Mouse (Mus musculus) gastrocnemius, postnatal 36 days (tissue): Measurements from ENCODE around the gene Apc2. TPM values are rescaled to one million over a fixed set of nuclear protein-coding genes. Genes with fewer than 3 reads are reported as not detected.
A peak's percentile ranks its signal among the peaks of the same experiment; 100 is the strongest.

ENCODE experiments used
- DNase-seq, 2 experiments: peaks; one replicate each; pipeline ENCODE4 v3.0.0; 2022
- intact Hi-C: fragments of 180-260 bp; cut with DNase I; formaldehyde crosslinking; loops from one replicate; pipeline ENCODE4 v1.15.1; 2025
- total RNA-seq, 2 experiments: library from RNA; stranded (reverse); gene quantifications; 2 replicates each; pipeline ENCODE4 v1.2.3; 2021

The Apc2 gene
- total RNA-seq, 2 experiments from 2014 or later, result 0.54 to 0.57 TPM

- intact Hi-C loops, result no loop called here
- no peak for DNase-seq
Measured at GRCm38 (mm10) chr10:80314494-80315001, 18.8 kb downstream of the Apc2 start.

- intact Hi-C loops, result no loop called here
- no peak for DNase-seq
Measured at GRCm38 (mm10) chr10:80315315-80315714, 19.5 kb downstream of the Apc2 start.

DNA sequence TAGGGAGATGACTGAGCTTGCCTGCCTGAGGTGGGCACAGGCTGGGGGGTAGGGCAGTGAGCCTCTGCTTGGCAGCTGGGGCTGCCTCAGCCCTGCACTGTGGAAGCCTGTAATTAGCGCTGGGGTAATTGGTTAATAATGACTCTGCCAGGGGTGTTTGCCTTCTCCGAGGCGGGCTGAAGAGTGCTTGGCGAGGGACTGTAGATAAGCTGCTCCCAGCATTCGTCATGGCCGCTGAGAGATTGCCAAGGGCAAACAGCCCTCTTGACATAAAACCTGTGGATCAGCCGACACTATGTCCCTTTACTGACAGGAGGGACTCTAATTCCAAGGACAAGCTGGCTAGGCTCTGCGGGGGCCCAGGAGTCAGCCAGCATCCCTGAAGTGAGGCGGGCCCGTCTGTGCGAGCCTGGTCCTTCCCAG lies 20.6 kb downstream of the Apc2 start:
- DNase-seq, result no peak
- intact Hi-C loops, result no loop called here

- intact Hi-C loops, result no loop called here
- no peak for DNase-seq
Measured at GRCm38 (mm10) chr10:80317011-80317410, 21.2 kb downstream of the Apc2 start.

DNA sequence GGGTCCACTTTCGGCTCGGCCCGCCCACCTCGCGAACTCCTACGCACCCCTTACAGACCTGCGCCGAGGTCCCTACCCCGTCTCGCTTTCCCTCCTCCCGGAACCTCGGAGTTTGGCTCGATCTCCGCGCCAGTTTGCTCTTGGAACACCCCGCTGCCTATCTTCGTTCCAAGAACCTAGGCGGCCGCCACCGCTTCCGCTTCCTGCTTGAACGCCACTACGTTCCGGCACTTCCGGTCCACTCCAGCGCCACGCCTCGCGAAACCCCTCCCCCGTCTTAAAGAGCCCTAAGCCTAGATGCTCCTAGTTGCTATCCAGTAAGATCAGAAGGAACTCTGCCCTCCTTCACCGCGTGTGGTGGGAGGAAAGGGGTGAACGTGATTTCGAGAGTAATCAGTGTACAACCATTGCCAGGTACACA lies 24.6 kb downstream of the Apc2 start, which contains the start of gene 2310011J03Rik:
2310011J03Rik (minus strand) TSS at position 198 of the 421 bp plus-strand sequence.
- peak; percentile 86 to 93 for DNase-seq
- intact Hi-C loops, result no loop called here

GRCm38 (mm10) chr10:80321014-80321669 lies 25.4 kb downstream of the Apc2 start:
- no peak for DNase-seq
- intact Hi-C loops, result no loop called here

- intact Hi-C loops, result no loop called here
Measured at GRCm38 (mm10) chr10:80321670-80322581, 26.1 kb downstream of the Apc2 start.

DNA sequence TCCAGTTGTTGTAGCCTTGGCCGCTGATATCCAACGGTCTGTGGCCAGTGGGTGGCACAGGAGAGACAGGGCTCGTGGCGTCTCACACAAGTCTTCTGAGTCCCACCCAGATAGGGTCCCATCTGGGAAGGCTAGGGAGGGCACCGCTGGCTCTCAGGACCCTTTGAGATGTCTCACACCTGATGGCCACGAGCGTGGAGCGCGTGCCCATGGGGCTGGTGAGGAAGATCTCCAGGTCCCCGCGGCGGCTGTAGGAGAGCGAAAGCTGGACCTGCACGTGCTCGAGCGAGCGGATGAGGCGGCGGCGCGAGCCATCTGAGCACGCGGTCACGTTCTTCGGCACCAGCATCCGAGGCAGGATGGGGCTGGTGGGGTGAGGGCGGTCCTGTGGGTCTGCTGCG lies 27.0 kb downstream of the Apc2 start:
- intact Hi-C loops, result no loop called here
- DNase-seq, result no peak

More at GRCm38 (mm10) chr10:80321670-80322581, 26.1 kb downstream of the Apc2 start:
- DNase-seq, result no peak

- intact Hi-C loops, result no loop called here
- DNase-seq, result peak; percentile 60 to 64
Measured at GRCm38 (mm10) chr10:80323261-80324119, 27.7 kb downstream of the Apc2 start.

DNA sequence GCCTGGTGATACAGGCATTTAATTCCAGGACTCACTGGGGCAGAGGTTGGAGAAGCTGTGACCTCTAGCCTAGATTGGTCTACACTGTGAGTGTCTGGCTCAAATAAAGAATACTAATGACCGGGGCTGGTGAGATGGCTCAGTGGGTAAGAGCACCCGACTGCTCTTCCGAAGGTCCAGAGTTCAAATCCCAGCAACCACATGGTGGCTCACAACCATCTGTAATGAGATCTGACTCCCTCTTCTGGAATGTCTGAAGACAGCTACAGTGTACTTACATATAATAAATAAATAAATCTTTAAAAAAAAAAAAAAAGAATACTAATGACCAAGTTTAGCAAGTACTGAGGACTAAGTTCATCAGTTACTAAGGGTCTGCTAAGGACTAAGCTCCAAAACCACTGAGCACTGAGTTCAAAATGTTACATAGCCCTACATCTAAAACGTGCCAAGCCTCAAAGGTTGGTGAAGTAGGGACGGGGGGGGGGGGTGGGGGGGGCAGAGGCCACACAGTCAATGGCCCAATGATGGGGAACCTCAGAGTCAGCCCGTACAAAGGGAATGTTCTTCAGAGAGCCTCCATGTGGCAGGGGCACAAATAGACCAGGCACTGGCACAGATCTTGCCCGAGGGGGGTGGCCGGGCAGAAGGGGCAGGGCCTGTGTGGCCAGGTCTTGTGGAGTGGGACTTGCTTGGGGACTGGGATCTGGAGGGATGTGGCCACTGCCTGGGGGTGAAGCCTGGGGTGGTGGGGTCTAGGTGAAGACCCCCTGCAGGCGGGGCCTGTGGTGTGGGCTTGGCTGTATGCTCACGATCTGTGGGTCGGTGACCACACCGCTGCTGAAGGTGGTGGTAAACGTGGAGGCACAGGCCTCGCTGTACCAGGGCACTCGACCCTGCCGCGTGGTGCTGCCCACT lies 28.6 kb downstream of the Apc2 start:
- intact Hi-C loops, result no loop called here

GRCm38 (mm10) chr10:80325045-80325444 lies 29.3 kb downstream of the Apc2 start:
- intact Hi-C loops, result no loop called here
- no peak for DNase-seq

More for the DNA sequence above, 28.6 kb downstream of the Apc2 start:
- no peak for DNase-seq

- intact Hi-C loops, result loop anchor here (1.0 kb wide), 1 partner anchor 38 kb away; no protein-coding TSS in a partner anchor
Measured at GRCm38 (mm10) chr10:80329273-80330081, 33.7 kb downstream of the Apc2 start, which contains the start of the genes Pcsk4 and Reep6. TSS of gene Pcsk4 (minus strand) at chr10:80329498. TSS of gene Reep6 (plus strand) at chr10:80329953.

GRCm38 (mm10) chr10:80330084-80330483 lies 34.3 kb downstream of the Apc2 start:
- intact Hi-C loops, result no loop called here
- no peak for DNase-seq

More at GRCm38 (mm10) chr10:80329273-80330081, 33.7 kb downstream of the Apc2 start, which contains the start of the genes Pcsk4 and Reep6:
- peak; percentile 90 to 94 for DNase-seq

DNA sequence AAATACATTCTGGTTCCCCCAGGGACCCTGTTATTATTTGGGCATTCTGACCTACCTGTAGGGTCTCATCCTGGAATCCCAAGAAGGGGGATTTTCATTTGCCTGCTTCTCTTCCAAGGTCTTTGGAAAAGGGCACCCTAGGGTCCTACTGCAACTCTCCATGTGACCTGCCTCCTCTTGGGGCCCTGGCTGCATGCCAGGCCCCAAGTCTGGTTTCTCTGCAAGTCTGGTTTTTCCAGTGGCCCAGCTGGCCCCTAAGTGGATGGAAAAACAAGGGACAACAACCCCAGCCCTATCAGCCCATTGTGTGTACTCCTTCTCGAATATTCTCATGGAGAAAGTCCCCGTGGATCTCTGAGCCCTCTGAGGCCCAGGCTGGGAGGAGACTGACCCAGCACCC lies 35.1 kb downstream of the Apc2 start:
- no peak for DNase-seq
- intact Hi-C loops, result no loop called here

- DNase-seq, result no peak
- intact Hi-C loops, result no loop called here
Measured at GRCm38 (mm10) chr10:80331636-80332524, 36.1 kb downstream of the Apc2 start.

DNA sequence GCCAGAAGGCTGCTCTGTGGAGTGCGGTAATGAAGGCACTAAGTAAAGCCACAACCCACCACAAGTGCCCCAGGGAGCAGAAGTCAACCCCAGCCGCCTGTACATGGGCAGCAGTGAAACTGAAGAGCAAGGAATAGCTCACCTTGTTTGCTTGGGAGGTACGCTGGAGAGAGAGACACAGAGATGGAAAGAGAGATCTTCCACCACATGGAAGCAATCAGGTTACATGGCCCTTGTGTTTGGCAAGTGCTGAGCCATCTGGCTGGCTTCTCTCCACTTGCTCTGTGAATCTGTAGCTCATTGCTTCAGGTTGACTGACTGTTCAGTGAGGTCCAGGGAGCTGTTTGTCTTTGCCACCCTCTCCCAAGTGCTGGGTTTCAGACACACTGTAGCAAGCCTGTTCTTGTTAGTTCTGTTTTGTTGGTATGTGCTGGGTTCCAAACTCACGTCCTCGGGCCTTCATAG lies 36.8 kb downstream of the Apc2 start:
- no peak for DNase-seq
- intact Hi-C loops, result no loop called here

GRCm38 (mm10) chr10:80336263-80336662 lies 40.5 kb downstream of the Apc2 start:
- intact Hi-C loops, result no loop called here
- DNase-seq, result no peak
